Mouse (Mus musculus) layer of hippocampus, adult 11-12 months (tissue): ENCODE measurements at regions not wholly inside any gene's neighbourhood (a gene's known extent, or its start where the extent isn't known, plus 50 kb on each side); places are given as distances from the start of the nearest gene placed in this dataset.
A peak's percentile ranks its signal among the peaks of the same experiment; 100 is the strongest.

Experiments used
- DNase-seq: peaks from one replicate; pipeline ENCODE4 v3.0.0; 2022; ENCODE audit warnings: low spot score

GRCm38 (mm10) chr11:6924476-6924875 is 87.0 kb upstream of the Gm11983 start:
- DNase-seq, result no peak

GRCm38 (mm10) chr11:6923917-6924316 is 86.5 kb upstream of the Gm11983 start:
- no peak for DNase-seq

- no peak for DNase-seq
These were observed 81.1 kb upstream of the Gm11983 start for GRCm38 (mm10) chr11:6918546-6918945.

- no peak for DNase-seq
These were observed 68.2 kb upstream of the Gm11983 start for GRCm38 (mm10) chr11:6905630-6906029.

GRCm38 (mm10) chr11:6902991-6903390 is 65.5 kb upstream of the Gm11983 start:
- DNase-seq, result peak; percentile 32

- DNase-seq, result no peak
These were observed 64.8 kb upstream of the Gm11983 start for GRCm38 (mm10) chr11:6902271-6902670.

- DNase-seq, result no peak
These were observed 63.5 kb upstream of the Gm11983 start for GRCm38 (mm10) chr11:6900769-6901481.

- no peak for DNase-seq
These were observed 62.9 kb upstream of the Gm11983 start for GRCm38 (mm10) chr11:6900357-6900756.

GRCm38 (mm10) chr11:6899271-6900005 is 62.0 kb upstream of the Gm11983 start:
- DNase-seq, result peak; percentile 31

GRCm38 (mm10) chr11:6898357-6899097 is 61.1 kb upstream of the Gm11983 start:
- DNase-seq, result no peak

GRCm38 (mm10) chr11:6895786-6896093 is 58.3 kb upstream of the Gm11983 start:
- DNase-seq, result no peak

- no peak for DNase-seq
These were observed 57.7 kb upstream of the Gm11983 start for GRCm38 (mm10) chr11:6894911-6895785.

GRCm38 (mm10) chr11:6893734-6894133 is 56.3 kb upstream of the Gm11983 start:
- no peak for DNase-seq

- no peak for DNase-seq
These were observed 55.6 kb upstream of the Gm11983 start for GRCm38 (mm10) chr11:6893063-6893462.

GRCm38 (mm10) chr11:6890450-6890849 is 53.0 kb upstream of the Gm11983 start:
- no peak for DNase-seq

- peak; percentile 28 for DNase-seq
These were observed 52.3 kb upstream of the Gm11983 start for GRCm38 (mm10) chr11:6889660-6890185.

GRCm38 (mm10) chr11:6889120-6889519 is 51.7 kb upstream of the Gm11983 start:
- no peak for DNase-seq
